ENCODE assay signal across 26 mouse cellular contexts in genomic region chr3:157880983-157881382, GRCm38 (mm10).
"Had no signal": no experiment of that assay in that cellular context is flagged by ENCODE, and none has a peak within 500 bp of the region (broad histone marks: within the 10 kb centered on the region; RNA-seq: fewer than 3 reads in every experiment).

No protein-coding gene starts in this region.

- H3K9me3 ChIP-seq: heart, embryonic 13.5 days; heart, embryonic 15.5 days; hindbrain, embryonic 13.5 days; hindbrain, embryonic 15.5 days; kidney, embryonic 15.5 days; limb, embryonic 10.5 days; limb, embryonic 12.5 days had no signal

- H3K27me3 ChIP-seq: heart, embryonic 13.5 days; heart, embryonic 15.5 days; hindbrain, embryonic 13.5 days; hindbrain, embryonic 15.5 days; kidney, embryonic 15.5 days; limb, embryonic 12.5 days had no signal

- H3K4me3 ChIP-seq: heart, adult 2 months; heart, embryonic 13.5 days; heart, embryonic 15.5 days; hindbrain, embryonic 13.5 days; hindbrain, embryonic 15.5 days; kidney, embryonic 15.5 days; left cerebral cortex, adult 2 months; limb, embryonic 10.5 days; limb, embryonic 12.5 days had no signal

- DNase-seq: gastrocnemius, postnatal 14 days; gastrocnemius, postnatal 36 days; heart, adult 11 months; heart, adult 2 months; heart, postnatal 14 days; heart, postnatal 36 days; kidney, adult 11 months; kidney, adult 2 months; kidney, adult 9 months; kidney, postnatal 14 days; kidney, postnatal 36 days; layer of hippocampus, adult 9-11 months; layer of hippocampus, postnatal 36 days; liver had no signal

- ATAC-seq: hindbrain, postnatal 0 days; intestine, embryonic 16.5 days had no signal

- H3K4me1 ChIP-seq: heart, embryonic 13.5 days; heart, embryonic 15.5 days; hindbrain, embryonic 13.5 days; hindbrain, embryonic 15.5 days; kidney, embryonic 15.5 days; limb, embryonic 10.5 days; limb, embryonic 12.5 days had no signal

- H3K4me2 ChIP-seq: heart, embryonic 11.5 days; heart, embryonic 13.5 days; heart, embryonic 15.5 days; hindbrain, embryonic 13.5 days; hindbrain, embryonic 15.5 days; kidney, embryonic 15.5 days; limb, embryonic 12.5 days had no signal

- H3K27ac ChIP-seq: heart, adult 2 months; heart, embryonic 13.5 days; heart, embryonic 15.5 days; hindbrain, embryonic 13.5 days; hindbrain, embryonic 15.5 days; hindbrain, postnatal 0 days; kidney, embryonic 15.5 days; kidney, postnatal 0 days; left cerebral cortex, adult 2 months; limb, embryonic 10.5 days; limb, embryonic 12.5 days had no signal

- H3K36me3 ChIP-seq: heart, embryonic 13.5 days; heart, embryonic 15.5 days; hindbrain, embryonic 13.5 days; hindbrain, embryonic 15.5 days; kidney, embryonic 15.5 days; limb, embryonic 10.5 days; limb, embryonic 12.5 days had no signal

- H3K9ac ChIP-seq: heart, embryonic 13.5 days; heart, embryonic 15.5 days; hindbrain, embryonic 13.5 days; hindbrain, embryonic 15.5 days; kidney, embryonic 15.5 days; limb, embryonic 12.5 days had no signal
